Mouse (Mus musculus): ENCODE results near the gene Frrs1.

The Frrs1 gene

GRCm38 (mm10) chr3:116848099-116848498 lies 11.2 kb upstream of the Frrs1 start:
- in situ Hi-C loops (cut with MboI, MseI) = no loop called here

GRCm38 (mm10) chr3:116848936-116849335 lies 10.3 kb upstream of the Frrs1 start:
- in situ Hi-C loops (cut with MboI, MseI) = no loop called here

- in situ Hi-C loops (cut with MboI, MseI) = no loop called here
These were observed 8.9 kb upstream of the Frrs1 start for GRCm38 (mm10) chr3:116850376-116850775.

GRCm38 (mm10) chr3:116852421-116852820 lies 6.8 kb upstream of the Frrs1 start:
- in situ Hi-C loops (cut with MboI, MseI) = no loop called here

GRCm38 (mm10) chr3:116857611-116858010 lies 1.7 kb upstream of the Frrs1 start:
- in situ Hi-C loops (cut with MboI, MseI) = no loop called here

- in situ Hi-C loops (cut with MboI, MseI) = no loop called here
These were observed 488 bp downstream of the Frrs1 start for GRCm38 (mm10) chr3:116859752-116860151.

DNA sequence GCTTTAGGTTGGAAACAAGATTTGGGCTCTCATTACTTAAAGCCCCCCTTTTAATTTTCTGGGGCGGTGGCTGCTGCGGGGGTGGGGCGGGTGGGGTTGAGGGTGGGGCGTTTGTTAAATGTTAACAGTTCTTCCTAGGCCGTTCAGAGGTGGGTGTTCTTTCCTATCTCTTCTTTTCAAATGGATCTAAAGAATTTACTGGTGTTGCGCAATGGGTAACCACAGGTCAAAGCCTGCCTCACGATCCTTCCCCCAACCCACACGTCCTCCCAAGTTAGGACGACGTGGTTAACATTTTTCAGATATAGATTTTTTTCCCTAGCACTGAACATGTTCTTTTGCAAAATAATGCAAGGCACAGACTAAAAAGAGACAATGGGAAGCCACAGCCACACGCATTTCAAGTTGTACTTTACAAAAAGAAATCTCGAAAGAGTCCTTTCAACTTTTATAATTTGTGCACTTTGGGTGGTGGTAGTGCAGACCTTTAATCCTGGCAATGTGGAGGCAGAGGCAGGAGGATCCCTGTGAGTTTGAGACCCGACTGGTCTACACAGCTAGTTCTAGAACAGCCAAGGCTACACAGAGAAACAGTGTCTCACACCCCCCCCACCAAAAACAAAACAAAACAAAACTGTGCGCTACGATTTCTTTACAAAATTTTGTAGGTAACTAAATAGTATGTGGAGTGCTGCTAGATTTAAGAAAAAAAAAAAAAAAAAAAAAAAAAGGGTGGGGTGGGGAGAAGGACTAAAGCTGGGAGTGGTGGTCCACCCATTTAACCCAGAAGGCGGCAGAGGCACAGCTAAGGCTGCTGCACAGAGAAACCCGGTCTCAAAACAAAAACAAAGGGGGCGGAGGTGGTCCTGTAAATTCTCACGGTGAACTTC lies 1.3 kb downstream of the Frrs1 start:
- in situ Hi-C loops (cut with MboI, MseI) = no loop called here

DNA sequence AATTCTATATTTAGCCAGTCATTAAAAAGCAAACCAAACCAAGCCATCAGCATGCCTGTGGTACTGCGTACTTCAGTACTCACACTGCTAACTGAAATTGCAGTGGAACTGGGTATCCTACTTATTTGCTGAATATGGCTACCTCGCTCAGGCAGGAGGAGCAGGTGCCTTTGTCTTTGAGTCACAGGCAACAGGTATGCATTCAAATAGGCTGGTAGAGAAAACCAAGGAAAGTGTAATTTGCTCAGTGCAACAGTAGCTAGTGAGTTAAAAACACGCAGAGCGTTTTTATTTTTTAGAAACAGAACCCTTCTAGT lies 1.9 kb downstream of the Frrs1 start:
- in situ Hi-C loops (cut with MboI, MseI) = no loop called here

- in situ Hi-C loops (cut with MboI, MseI) = no loop called here
These were observed 2.3 kb downstream of the Frrs1 start for GRCm38 (mm10) chr3:116861540-116862067.

GRCm38 (mm10) chr3:116862621-116863020 lies 3.4 kb downstream of the Frrs1 start:
- in situ Hi-C loops (cut with MboI, MseI) = no loop called here

- in situ Hi-C loops (cut with MboI, MseI) = no loop called here
These were observed 5.2 kb downstream of the Frrs1 start for GRCm38 (mm10) chr3:116864421-116864820.

GRCm38 (mm10) chr3:116865199-116865636 lies 6.0 kb downstream of the Frrs1 start:
- in situ Hi-C loops (cut with MboI, MseI) = no loop called here

GRCm38 (mm10) chr3:116870372-116870771 lies 11.1 kb downstream of the Frrs1 start:
- in situ Hi-C loops (cut with MboI, MseI) = no loop called here

GRCm38 (mm10) chr3:116882221-116882960 lies 23.1 kb downstream of the Frrs1 start:
- in situ Hi-C loops (cut with MboI, MseI) = no loop called here

DNA sequence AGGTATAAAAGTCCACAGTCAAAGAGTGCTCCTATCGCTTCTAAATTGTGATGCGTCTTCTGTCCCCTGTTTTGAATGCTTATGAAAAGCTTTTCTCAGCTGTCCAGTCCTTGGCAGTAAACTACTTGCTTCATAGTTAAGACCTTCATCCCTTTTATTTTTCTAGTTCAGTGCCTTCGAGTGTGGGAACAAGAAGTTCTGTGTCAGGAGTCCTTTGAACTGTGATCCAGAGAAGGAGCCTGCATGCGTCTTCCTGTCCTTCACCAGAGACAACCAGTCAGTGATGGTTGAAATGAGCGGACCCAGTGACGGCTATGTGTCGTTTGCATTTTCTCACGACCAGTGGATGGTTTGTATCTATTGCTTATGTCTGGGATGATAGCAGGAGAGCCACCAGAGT lies 25.7 kb downstream of the Frrs1 start:
- in situ Hi-C loops (cut with MboI, MseI) = no loop called here

DNA sequence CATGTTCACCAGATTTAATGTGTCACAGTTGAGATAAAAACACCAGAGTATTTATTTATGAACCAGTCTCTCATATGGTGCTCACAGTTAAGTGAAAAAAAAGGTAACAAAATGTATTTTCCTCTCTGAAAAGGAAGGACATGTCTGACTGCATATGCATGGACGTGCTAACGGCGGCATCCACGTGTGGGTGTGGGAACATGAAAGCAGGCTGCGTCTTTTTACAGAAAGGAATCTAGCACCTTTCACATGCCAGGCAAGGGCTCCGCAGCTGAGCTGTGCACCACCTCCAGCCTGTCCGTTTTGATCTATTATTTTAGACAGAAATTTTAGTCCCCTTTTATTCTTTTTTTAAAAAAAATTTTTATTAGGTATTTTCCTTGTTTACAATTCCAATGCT lies 30.1 kb downstream of the Frrs1 start:
- in situ Hi-C loops (cut with MboI, MseI) = no loop called here

GRCm38 (mm10) chr3:116890576-116890975 lies 31.3 kb downstream of the Frrs1 start:
- in situ Hi-C loops (cut with MboI, MseI) = no loop called here

DNA sequence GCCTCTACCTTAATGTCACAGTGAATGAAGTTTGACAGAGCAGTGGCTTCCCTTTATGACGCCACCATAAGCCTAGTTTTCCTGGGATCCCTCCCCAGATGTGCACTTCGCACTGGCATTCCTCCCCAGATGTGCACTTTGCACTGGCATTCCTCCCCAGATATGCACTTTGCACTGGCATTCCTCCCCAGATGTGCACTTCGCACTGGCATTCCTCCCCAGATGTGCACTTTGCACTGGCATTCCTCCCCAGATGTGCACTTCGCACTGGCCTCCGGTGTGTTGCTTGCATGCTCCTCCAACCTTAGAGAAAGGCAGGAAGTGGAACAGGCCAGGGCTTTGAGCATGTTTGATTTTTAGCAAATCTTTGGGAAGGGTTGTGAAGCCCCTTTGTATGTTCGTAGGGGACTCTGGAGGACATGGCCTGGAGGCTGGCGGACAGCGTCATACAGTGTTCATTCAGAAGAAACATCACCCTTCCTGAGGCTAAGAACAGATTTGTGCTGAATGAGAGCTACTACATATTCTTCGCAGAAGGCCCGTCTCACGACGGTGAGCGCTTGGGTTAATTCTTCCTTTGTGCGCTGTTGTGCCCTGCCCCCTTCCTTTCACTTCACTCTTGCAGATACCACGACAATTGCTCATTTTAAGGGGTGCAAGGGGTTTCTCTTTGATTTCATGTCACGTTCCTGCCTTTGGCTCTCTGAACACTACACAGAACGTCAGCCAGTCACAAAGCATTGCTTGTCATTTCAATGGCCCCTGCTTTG lies 32.4 kb downstream of the Frrs1 start:
- in situ Hi-C loops (cut with MboI, MseI) = no loop called here

GRCm38 (mm10) chr3:116892206-116892563 lies 32.9 kb downstream of the Frrs1 start:
- in situ Hi-C loops (cut with MboI, MseI) = no loop called here

DNA sequence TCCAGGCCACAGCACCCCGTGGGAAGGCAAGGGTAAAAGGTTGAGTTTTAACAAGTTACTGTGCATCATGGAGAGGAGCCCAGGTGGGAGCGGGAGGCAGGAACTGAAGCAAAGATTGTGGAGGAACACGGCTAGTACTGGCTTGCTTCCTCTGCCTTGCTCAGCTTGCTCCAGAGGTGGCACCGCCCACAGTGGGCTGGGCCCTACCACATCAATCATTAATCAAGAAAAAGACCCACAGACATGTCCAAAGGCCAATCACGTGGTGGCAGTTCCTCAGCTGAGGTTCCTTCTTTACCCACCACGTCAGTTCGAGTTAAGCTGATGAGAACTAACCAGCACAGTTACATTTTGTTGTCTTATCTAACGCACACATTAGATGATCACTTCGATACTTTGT lies 33.6 kb downstream of the Frrs1 start:
- in situ Hi-C loops (cut with MboI, MseI) = no loop called here

DNA sequence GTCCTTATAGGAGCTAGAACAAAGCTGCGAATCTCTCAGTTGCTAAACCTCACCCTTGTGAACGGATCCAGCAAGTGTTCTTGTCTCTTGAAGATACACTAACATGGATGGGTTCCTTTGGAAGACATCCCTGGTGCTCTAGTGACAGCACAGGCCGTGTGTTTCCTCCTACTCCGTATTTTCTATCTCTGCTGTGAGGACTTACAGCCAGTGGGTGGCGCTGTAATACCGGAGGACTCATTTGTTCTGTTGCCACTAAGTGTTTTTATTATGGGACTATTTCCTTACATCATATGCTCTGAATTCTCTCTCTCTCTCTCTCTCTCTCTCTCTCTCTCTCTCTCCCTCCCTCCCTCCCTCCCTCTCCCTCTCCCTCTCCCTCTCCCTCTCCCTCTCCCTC lies 44.9 kb downstream of the Frrs1 start:
- in situ Hi-C loops (cut with MboI, MseI) = loop anchor here (10.0 kb wide), 1 partner anchor 531 kb away; no protein-coding TSS in a partner anchor

DNA sequence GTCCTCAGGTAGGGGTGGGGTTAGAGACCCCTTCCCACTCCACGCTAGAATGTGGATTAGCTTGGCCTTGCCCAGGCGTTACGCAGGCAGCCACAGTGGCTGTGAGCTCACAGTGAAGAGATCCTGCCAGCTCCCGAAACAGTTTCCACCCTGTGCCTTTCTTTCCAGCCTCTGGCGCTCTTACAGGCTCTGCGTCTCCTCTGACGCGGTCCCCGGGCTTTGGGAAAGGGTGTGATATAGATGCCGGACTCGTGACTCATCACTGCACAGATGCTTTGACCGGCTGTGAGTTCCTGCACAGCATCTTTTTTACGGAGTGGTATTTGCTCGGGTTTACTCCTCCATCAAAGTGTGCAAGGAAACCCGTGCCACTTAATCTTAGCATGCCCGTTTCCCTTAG lies 46.6 kb downstream of the Frrs1 start:
- in situ Hi-C loops (cut with MboI, MseI) = loop anchor here (10.0 kb wide), 1 partner anchor 529 kb away; no protein-coding TSS in a partner anchor
